10 mouse cellular contexts compared by ENCODE assay signal in the genomic region with DNA sequence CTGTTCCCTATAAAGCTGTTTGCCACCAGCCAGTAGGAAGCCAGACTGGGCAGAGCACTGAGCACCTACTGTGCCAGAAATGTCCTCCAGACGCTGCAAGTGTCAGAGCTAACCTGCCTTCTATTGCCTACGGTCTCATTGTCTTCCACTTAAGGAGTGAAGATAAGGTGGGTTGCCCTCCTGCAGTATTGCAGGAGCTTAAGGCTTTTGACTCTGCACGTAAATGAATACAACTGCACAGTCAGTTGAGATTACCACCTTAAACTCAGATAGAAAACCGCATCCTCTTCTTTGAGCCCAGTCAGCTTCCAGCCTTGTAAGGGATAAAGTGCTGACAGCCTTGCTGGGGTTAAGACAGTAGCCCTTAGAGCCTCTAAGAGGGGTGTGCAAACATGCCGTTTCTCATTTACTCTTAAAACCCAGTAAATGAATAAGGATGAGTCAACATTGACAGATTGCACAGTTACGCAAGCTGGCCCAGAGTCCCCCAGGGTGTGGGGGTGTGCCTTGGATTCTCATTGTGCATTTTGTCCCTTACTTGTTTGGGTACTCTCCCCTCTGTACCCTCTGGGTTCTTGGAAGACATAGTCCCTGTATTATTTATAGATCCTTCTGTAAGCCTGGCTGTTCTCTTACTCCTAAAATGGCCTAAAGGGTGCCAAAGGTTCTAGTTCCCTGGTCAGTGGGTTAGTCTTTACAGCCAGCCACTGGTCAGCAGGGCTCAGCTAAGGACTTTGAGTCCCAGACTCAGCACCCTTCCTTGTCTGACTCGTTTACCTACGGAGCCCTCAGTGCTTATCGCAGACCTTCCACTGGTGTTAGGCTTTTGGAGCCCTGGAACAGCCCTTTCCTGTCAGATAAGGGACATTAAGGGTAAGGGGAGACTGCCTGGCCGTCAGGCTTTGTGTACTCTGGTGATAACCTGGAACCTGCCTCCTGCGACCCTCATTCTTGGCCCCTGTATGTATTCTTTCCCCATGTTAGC. TPM values are rescaled to one million over a fixed set of nuclear protein-coding genes. Genes with fewer than 3 reads are reported as not detected.
DNase-seq lines count a peak whose midpoint lies in the region; ATAC-seq and TF ChIP-seq lines count a peak whose summit lies in the region.
"Had no signal": no experiment of that assay in that cellular context is flagged by ENCODE, and none has a peak within 500 bp of the region (broad histone marks: within the 10 kb centered on the region; RNA-seq: fewer than 3 reads in every experiment).

No protein-coding gene starts in this region.

- WGBS in intestine, embryonic 16.5 days = 54% methylated on average over 11 of the region's 11 CpGs
- 85% methylated on average over 11 of the region's 11 CpGs for WGBS in forebrain, postnatal 0 days

- peaks cover 15% of the 10 kb centered on the region for H3K4me1 ChIP-seq in intestine, embryonic 16.5 days (ENCODE audit: control insufficient read depth, insufficient read depth, low read length)
- no peaks in the 10 kb centered on the region for H3K4me1 ChIP-seq in forebrain, postnatal 0 days (ENCODE audit: insufficient read depth)
- H3K4me1 ChIP-seq: limb, embryonic 15.5 days had no signal

- DNase-seq in gastrocnemius, postnatal 25 days = peak; percentile 26
- no peak for DNase-seq in gastrocnemius, adult 8-10 months (ENCODE audit: low spot score in 2 of 2)
- peak; percentile 52 for DNase-seq in right cerebral cortex, adult 18-20 months
- DNase-seq in right cerebral cortex, postnatal 25 days = no peak
- no peak for DNase-seq in testis, postnatal 10 days (ENCODE audit: low spot score)
- DNase-seq in forebrain, postnatal 0 days = no peak
- no peak for DNase-seq in kidney, postnatal 10 days

- no peak overlapping the region for H3K4me3 ChIP-seq in intestine, embryonic 16.5 days (ENCODE audit: low read length)
- H3K4me3 ChIP-seq in forebrain, postnatal 0 days (ENCODE audit: low read depth, low read length) = no peak overlapping the region
- H3K4me3 ChIP-seq: limb, embryonic 15.5 days had no signal

- H3K27me3 ChIP-seq in intestine, embryonic 16.5 days (replicated peaks; ENCODE audit: control insufficient read depth, insufficient read depth, low read length) = no peaks in the 10 kb centered on the region
- no peaks in the 10 kb centered on the region for H3K27me3 ChIP-seq in forebrain, postnatal 0 days (ENCODE audit: insufficient read depth, low read length)
- H3K27me3 ChIP-seq: limb, embryonic 15.5 days had no signal

- no peak for TF ChIP-seq CTCF in forebrain, postnatal 0 days (IDR thresholded peaks at IDR 0.05; ENCODE audit: low read depth)

- H3K9me3 ChIP-seq in intestine, embryonic 16.5 days (ENCODE audit: control insufficient read depth, low read length) = no peaks in the 10 kb centered on the region
- H3K9me3 ChIP-seq in forebrain, postnatal 0 days (ENCODE audit: low read length) = no peaks in the 10 kb centered on the region
- H3K9me3 ChIP-seq: limb, embryonic 15.5 days had no signal

- ATAC-seq in intestine, embryonic 16.5 days = peak; percentile 65
- no peak for ATAC-seq in forebrain, postnatal 0 days

- no peak overlapping the region for H3K4me2 ChIP-seq in intestine, embryonic 16.5 days (ENCODE audit: low read depth, low read length)
- H3K4me2 ChIP-seq in forebrain, postnatal 0 days (ENCODE audit: low read depth) = no peak overlapping the region
- H3K4me2 ChIP-seq: limb, embryonic 15.5 days had no signal

- peaks cover 8% of the 10 kb centered on the region for H3K36me3 ChIP-seq in intestine, embryonic 16.5 days (ENCODE audit: control insufficient read depth, insufficient read depth, low read length)
- H3K36me3 ChIP-seq in forebrain, postnatal 0 days (ENCODE audit: insufficient read depth) = peaks cover 22% of the 10 kb centered on the region

- peak overlapping the region; percentile 57 for H3K27ac ChIP-seq in intestine, embryonic 16.5 days (ENCODE audit: low read length)
- H3K27ac ChIP-seq in forebrain, postnatal 0 days (ENCODE audit: low read depth, low read length) = no peak overlapping the region
- H3K27ac ChIP-seq: limb, embryonic 15.5 days had no signal

- H3K9ac ChIP-seq in intestine, embryonic 16.5 days (ENCODE audit: low read depth, low read length) = 0 out of 2 replicates have a peak overlapping the region, but pooled peaks have one; percentile 1
- no peak overlapping the region for H3K9ac ChIP-seq in forebrain, postnatal 0 days
- H3K9ac ChIP-seq: limb, embryonic 15.5 days had no signal

RNA-seq across cellular contexts. Expression of gene Apoa1, which starts 12.8 kb away (rescaled TPM):
- not detected for total RNA-seq in gastrocnemius, postnatal 25 days (2021)
- total RNA-seq in gastrocnemius, adult 8-10 months (2022) = 1 to 10 TPM in 1 of 4 experiments, not detected in 3; 3.3 TPM
- polyA plus RNA-seq in intestine, embryonic 16.5 days (2015; fragmentation: Nextera tagmentation; extraction: Ambion mirVana) = 3,214 and 4,275 TPM in 2 replicates
- total RNA-seq in forebrain, postnatal 0 days (2014; rRNA removed) = 1.1 and 1.4 TPM in 2 replicates
- 2.3 and 3.0 TPM in 2 replicates for polyA plus RNA-seq in forebrain, postnatal 0 days (2015; fragmentation: Nextera tagmentation; extraction: Ambion mirVana)
- total RNA-seq: heart, postnatal 36 days had no signal

RNA-seq across cellular contexts. Expression of gene Apoc3, which starts 19.8 kb away (rescaled TPM):
- total RNA-seq in gastrocnemius, postnatal 25 days (2021) = 1 to 10 TPM in 1 of 2 experiments, not detected in 1; 1.4 TPM
- 1 to 10 TPM in 1 of 4 experiments, not detected in 3; 4.3 TPM for total RNA-seq in gastrocnemius, adult 8-10 months (2022)
- 590 and 929 TPM in 2 replicates for polyA plus RNA-seq in intestine, embryonic 16.5 days (2015; fragmentation: Nextera tagmentation; extraction: Ambion mirVana)
- not detected in 2 replicates for total RNA-seq in forebrain, postnatal 0 days (2014; rRNA removed)
- 0.44 TPM in 1 of 2 replicates, not detected in the other for polyA plus RNA-seq in forebrain, postnatal 0 days (2015; fragmentation: Nextera tagmentation; extraction: Ambion mirVana)
- total RNA-seq: heart, postnatal 36 days had no signal
- polyA plus RNA-seq: limb, embryonic 15.5 days had no signal

RNA-seq across cellular contexts. Expression of gene Apoa4, which starts 24.9 kb away (rescaled TPM):
- total RNA-seq in gastrocnemius, postnatal 25 days (2021) = not detected
- total RNA-seq in gastrocnemius, adult 8-10 months (2022) = not detected
- polyA plus RNA-seq in intestine, embryonic 16.5 days (2015; fragmentation: Nextera tagmentation; extraction: Ambion mirVana) = 1,729 and 3,070 TPM in 2 replicates
- total RNA-seq in forebrain, postnatal 0 days (2014; rRNA removed) = 0.31 TPM in 1 of 2 replicates, not detected in the other
- not detected in 2 replicates for polyA plus RNA-seq in forebrain, postnatal 0 days (2015; fragmentation: Nextera tagmentation; extraction: Ambion mirVana)
- total RNA-seq: heart, postnatal 36 days had no signal
- polyA plus RNA-seq: limb, embryonic 15.5 days had no signal

RNA-seq across cellular contexts. Expression of gene Apoa5, which starts 52.8 kb away (rescaled TPM):
- not detected for total RNA-seq in gastrocnemius, postnatal 25 days (2021)
- under 1 TPM in 1 of 4 experiments, not detected in 3; 0.27 TPM for total RNA-seq in gastrocnemius, adult 8-10 months (2022)
- 0.33 and 0.35 TPM in 2 replicates for polyA plus RNA-seq in intestine, embryonic 16.5 days (2015; fragmentation: Nextera tagmentation; extraction: Ambion mirVana)
- total RNA-seq in forebrain, postnatal 0 days (2014; rRNA removed) = not detected in 2 replicates
- polyA plus RNA-seq in forebrain, postnatal 0 days (2015; fragmentation: Nextera tagmentation; extraction: Ambion mirVana) = not detected in 2 replicates
- total RNA-seq: heart, postnatal 36 days had no signal
- polyA plus RNA-seq: limb, embryonic 15.5 days had no signal

RNA-seq across cellular contexts. Expression of gene Zpr1, which starts 57.2 kb away (rescaled TPM):
- 10 to 100 TPM; 18.9 to 26.3 TPM for total RNA-seq in gastrocnemius, postnatal 25 days (2021)
- total RNA-seq in gastrocnemius, adult 8-10 months (2022) = 10 to 100 TPM; 21.8 to 32.3 (median 26.9) TPM
- polyA plus RNA-seq in intestine, embryonic 16.5 days (2015; fragmentation: Nextera tagmentation; extraction: Ambion mirVana) = 47.6 and 50.0 TPM in 2 replicates
- total RNA-seq in forebrain, postnatal 0 days (2014; rRNA removed) = 34.3 and 44.1 TPM in 2 replicates
- polyA plus RNA-seq in forebrain, postnatal 0 days (2015; fragmentation: Nextera tagmentation; extraction: Ambion mirVana) = 49.1 and 56.0 TPM in 2 replicates

Comparison
In these comparisons a context has a peak if more than half of its experiments do, and no peak if none do; other contexts are left out.
1. DNase-seq: peak in gastrocnemius, postnatal 25 days (single experiment) and right cerebral cortex, adult 18-20 months (single experiment); none in gastrocnemius, adult 8-10 months (0 of 2), right cerebral cortex, postnatal 25 days (single experiment), testis, postnatal 10 days (single experiment), forebrain, postnatal 0 days (single experiment) and kidney, postnatal 10 days (single experiment).